Mouse (Mus musculus) heart, adult 2 months (tissue): ENCODE data around the gene Gm20683.

Source experiments
- CTCF ChIP-seq: fragments of 200-600 bp; IDR thresholded peaks from 2 replicates; pipeline ENCODE4 v1.8.1; 2022; ENCODE audit warnings: antibody characterized with exemption, mild to moderate bottlenecking, moderate library complexity
- EP300 ChIP-seq: fragments of 200-500 bp; IDR thresholded peaks from 2 replicates; pipeline ENCODE4 v1.6.1; 2011; ENCODE audit warnings: low read depth, low read length, control low read depth; ENCODE audit not compliant: insufficient read depth

DNA sequence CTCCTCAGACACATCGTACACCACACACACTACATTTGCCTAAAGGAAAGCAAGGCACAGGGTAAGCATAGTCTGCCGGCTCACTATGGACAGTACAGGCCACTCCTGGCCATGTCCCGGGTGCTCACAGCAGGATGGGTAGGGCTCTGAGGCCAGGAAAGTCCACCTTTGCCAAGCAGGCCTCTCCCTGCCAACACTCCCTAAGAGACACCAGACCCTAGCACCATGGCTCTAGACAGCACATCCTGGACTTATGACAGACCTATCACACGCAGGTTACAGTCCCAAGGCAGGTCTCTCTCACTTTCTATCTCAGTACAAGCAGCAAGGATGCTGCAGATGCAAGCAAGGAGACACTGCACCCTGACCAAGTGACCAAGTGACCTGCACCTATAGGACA lies 1.6 kb upstream of the Gm20683 start:
- TF ChIP-seq CTCF (no peak), EP300 (no peak)
